Mouse (Mus musculus): ENCODE results near the gene Vwa8.

Gene Vwa8

DNA sequence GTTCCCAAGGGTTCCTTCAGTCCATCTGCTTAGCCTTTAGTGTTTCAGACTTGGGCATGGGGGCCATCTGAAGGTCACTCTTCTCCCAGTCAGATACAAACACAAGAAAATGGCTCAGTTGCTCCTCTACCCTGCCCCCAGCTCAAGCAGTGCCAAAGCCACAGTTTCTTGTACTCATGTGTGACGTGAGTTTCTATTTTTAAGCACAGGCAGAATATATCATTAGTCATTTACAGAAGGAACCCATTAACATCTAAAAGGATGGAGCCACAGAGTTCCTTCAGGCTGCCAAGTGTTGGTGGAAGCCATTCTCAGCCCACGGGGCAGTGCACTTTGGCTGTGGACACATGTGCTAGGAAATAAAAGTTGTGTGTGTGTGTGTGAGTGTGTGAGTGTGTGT is 240.6 kb downstream of the Vwa8 start:
- DNase-seq (ENCODE audit: low spot score): peak; percentile 28

DNA sequence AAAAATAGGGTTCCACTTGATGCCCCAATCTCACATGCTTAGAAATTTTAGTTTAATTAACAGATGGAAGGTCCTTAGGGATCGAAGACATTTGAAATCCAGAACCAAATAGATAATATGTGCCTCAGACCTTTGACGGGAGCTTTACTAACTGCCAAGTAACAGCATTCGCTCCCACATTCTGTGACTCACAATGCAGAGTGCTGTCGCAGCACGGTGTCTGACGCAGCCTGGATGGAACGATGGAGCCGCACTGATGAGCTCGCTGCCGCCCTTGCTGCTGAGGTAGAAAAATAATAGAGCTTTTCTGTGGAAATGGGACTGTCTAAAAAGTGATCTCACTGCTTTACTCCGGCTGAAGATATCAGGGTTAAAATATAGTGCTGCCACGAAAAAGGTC is 248.3 kb downstream of the Vwa8 start:
- no peak for DNase-seq (ENCODE audit: low spot score)

DNA sequence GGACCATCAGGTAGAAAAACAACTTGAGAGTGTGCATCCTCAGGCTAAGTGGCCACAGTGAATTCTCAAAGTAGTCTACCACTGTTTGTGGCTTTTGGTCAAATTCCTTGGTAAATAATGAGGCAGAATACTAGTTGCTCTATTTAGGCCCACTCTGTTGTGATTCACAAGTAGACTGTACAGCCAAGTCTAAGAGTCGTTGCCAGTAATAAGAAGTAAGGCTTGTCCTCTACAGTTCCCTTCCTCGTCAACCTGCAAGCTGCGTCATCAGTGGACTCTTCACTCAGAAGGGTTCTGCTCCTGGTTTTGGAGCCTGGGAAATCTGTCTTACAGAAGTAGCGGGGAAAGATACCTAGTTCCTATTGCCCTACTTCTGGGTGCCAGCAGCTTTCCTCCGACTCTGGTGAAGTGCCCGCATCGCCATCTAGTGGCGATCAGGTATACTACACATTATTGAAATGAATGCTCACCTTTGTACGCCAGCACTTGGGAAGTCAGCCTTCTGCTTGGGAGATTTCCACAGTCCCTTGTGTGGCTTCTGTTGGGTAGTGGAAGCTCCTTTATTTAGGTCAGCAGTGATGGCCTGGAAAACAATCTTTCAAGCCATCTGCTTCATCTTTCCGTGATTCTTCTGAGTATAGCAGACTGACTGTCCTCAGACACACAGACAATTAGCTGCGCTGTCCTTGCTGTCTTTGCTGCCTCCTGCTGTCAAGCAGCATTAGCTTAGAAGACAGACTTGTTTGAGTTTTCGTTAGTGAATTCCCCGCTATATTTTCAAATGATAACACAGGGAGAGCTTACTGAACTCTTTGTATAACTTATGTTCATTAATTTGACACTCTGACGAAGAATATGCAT is 258.0 kb downstream of the Vwa8 start:
- peak; percentile 29 for DNase-seq (ENCODE audit: low spot score)

- no peak for DNase-seq (ENCODE audit: low spot score)
These were observed 260.5 kb downstream of the Vwa8 start for GRCm38 (mm10) chr14:79109375-79109774.

DNA sequence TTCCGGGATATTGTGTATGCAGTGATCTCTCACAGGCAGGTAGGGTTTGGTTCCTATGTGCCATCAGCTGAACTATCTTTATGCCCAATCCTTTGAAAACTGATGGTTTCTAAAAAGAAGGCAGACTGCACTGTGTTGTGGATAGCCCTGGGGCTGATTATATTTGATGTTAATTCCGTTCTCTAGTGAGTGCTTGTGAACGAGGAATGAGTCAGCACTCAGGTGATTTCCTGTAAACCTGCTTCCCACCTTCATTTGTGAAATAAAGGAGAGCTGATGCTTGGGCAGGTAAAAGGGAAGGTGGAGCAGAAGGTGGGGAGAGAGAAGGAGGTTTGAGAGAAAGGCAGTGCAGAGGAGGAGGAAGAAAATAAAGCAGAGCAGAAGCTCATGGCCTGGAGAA is 261.2 kb downstream of the Vwa8 start:
- DNase-seq (ENCODE audit: low spot score): no peak

DNA sequence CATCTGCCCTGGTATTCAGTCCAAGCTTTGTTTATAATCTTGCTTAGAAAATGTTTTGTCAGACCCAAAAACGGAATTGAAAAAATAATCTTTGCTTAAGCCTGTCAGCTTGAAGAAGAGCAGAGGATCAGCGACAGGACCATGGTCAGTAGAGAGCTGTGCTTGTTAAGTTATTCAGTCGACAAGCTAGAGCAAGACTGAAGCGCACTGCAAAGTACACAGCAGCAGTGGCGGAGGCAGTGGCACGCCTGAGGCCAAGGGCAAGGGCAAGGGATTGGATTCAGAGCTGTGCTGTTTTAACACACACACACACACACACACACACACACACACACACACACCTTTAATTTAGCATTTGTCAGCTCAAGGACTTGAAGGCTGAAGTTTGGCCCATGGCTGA is 263.2 kb downstream of the Vwa8 start:
- DNase-seq (ENCODE audit: low spot score): no peak

DNA sequence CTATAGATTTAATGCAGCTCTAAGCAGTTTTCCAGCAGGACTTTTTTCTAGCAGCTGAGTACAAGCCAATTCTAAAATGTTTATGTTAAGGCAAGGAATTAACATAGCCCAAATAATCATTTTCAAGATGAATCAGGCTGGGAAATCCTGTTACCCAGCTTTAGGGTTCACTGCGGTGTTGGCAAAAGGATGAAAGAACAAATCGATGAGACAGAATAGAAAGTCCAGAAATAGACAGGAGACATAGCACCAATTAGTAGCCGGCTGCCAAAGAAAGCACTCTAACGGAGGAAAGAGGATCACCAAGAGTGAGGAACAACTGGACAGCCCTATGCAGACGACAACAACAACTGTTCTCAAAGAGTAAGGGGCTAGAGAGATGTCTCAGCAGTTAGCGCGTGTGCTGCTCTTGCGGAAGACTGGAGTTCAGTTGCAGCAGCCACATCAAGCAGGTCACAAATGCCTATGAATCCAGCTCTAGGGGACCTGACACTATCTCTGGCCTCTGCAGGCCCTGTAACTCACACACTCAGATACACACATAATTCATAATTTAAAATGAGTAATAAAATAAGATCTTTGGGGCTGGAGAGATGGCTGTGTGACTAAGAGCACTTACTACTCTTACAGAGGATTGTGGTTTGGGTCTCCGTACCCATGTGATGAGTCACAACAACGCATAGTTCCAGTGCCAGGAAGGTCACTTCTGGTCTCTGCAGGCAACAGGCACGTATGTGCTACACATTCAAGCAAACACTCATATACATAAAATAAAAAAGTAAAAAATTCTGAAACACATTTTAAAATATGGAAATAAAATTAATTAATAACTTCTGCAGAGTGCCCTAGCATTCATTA is 265.9 kb downstream of the Vwa8 start:
- DNase-seq (ENCODE audit: low spot score): no peak

- no peak for DNase-seq (ENCODE audit: low spot score)
These were observed 269.6 kb downstream of the Vwa8 start for GRCm38 (mm10) chr14:79118457-79118856.

GRCm38 (mm10) chr14:79119354-79119753 is 270.5 kb downstream of the Vwa8 start:
- DNase-seq (ENCODE audit: low spot score): no peak

- no peak for DNase-seq (ENCODE audit: low spot score)
These were observed 271.8 kb downstream of the Vwa8 start for GRCm38 (mm10) chr14:79120681-79121080.

DNA sequence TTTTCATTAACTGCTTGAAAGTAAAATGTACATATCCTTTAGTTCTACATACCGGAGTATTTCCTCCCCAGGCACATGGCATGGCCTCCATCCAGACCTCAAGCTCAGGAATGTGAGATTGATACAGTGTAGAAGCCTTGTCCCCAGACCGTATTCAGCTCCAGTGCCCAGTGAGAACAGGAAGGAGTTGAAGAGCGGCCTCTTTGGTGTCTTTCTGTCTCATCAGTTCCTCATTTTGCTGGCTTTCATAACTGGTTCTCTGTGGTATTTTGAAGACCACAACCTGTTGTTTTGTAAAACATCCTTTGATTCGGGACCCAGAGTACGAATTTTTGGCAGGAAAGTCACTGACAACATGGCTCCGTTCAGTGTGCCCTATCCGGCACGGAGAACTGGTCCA is 274.6 kb downstream of the Vwa8 start:
- DNase-seq (ENCODE audit: low spot score): no peak

DNA sequence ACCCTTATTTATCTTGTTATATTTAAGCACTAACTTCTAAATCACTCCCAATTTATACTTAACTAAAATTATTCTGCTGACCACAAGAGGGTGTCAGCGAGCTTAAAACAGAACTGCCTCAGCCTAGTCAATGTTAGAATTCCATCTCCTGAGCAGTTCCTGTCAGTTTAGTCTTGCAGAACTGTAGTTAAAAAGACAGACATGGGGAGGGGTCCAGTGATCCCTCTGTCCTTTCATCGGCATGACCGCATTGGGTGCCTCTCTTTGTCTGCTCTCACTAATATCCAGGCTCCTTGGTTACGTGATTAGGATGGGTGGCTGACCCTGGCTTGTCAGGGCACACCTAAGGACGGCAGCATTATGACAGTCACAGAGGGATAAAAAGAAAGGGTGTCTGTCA is 275.8 kb downstream of the Vwa8 start:
- no peak for DNase-seq (ENCODE audit: low spot score)

GRCm38 (mm10) chr14:79126176-79126575 is 277.3 kb downstream of the Vwa8 start:
- DNase-seq (ENCODE audit: low spot score): no peak

DNA sequence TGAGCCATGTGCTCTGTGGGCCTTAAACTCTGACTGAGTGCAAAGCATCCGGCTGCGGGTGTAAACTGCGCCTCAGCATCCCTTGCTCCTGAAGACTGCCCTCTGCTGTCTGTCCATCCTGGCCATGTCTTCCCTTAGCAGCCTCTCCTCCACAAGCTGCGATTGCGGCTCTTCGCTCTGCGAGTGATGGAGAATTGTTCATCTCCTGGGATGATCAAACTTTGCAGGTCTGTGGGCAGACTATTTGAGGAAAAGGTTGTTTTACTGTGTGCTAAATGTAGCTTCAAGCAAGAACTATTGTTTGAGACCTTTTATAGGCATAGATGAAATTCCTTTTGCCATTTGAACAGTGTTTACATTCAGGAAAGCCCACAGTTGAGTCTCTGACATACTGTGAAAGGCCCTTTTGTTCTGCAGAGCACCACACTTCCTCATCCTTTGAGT is 286.1 kb downstream of the Vwa8 start:
- DNase-seq (ENCODE audit: low spot score): no peak

DNA sequence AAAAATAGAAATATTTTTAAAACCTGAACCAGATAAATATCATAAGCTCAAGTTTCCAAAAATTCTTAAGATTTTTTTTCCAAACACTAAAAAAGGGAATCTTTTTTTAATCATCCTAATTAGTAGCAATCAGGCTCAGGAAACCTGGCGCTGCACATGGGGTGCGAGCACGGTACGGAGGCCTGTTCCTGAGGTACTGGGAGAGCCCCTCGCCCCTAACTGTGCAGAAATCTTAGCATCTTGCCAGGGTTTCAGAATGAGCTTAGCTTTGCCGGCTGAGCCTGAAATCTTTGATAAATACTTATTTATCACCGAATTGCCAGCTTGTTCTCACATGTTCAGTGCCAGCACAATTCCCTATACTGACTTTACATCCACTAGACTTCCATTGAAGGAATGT is 286.6 kb downstream of the Vwa8 start:
- no peak for DNase-seq (ENCODE audit: low spot score)

- no peak for DNase-seq (ENCODE audit: low spot score)
These were observed 287.7 kb downstream of the Vwa8 start for GRCm38 (mm10) chr14:79136585-79136984.

DNA sequence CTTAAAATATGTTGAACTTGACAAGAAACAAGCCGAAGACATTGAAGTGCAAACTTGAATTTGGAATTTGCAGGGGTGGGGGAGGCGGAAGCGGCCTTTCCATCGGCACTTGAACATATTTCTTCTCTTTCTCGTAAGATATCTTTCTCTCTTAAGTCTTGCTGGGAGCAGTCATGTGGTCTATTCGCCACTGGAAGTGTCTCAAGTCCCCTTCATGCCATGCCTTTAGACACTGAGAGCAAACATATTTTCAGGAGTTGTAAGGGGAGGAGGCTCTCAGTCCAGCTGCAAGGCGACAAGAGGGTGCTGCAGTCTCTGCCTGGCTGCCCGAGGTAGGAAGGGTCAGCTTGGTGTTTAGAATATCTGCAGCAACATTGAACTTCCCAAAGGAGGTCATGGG is 288.2 kb downstream of the Vwa8 start:
- no peak for DNase-seq (ENCODE audit: low spot score)

GRCm38 (mm10) chr14:79139096-79139651 is 290.3 kb downstream of the Vwa8 start:
- no peak for DNase-seq (ENCODE audit: low spot score)

DNA sequence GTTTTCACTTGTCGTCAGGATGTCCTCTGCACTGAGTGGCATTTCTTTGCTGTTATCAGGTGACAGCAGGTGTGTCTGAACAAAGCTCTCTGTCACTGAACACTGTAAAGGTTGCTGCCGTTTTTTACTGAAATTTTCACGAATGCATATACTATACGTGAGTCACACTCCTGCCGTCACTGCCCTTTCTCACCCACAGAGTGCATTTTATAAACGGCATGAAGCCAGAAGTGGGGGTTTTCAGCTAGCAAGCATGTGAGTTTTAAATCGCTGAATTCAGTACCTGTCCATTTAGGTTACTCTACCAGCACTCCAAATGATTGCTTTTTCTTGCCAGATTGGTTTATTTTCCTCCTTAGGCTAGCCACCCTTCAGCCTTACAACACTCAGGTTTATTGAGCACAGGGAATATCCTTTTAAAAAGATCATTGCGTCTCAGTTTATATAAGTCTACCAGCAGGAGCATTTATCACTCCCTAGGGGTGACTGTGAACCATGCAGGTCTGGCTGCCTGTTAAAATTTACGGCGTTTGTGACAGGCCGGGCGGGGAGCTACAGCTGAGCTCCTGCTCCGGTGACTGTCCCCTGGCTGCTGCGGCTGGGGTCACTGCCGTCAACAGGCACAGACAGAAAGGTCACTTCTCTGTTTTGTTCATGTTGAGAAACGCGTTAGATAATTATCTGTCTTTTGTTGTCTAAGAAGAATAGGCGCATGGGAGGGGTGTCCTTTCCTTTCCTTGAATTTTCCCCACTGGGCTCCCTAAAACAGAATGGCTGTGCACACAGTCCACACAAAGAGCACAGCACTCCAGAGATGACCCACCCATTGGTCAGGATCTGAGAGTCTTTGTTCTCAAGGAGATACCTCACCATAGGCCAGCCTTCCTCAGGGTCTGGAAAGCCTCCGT is 291.3 kb downstream of the Vwa8 start:
- no peak for DNase-seq (ENCODE audit: low spot score)

GRCm38 (mm10) chr14:79140826-79141219 is 292.0 kb downstream of the Vwa8 start:
- no peak for DNase-seq (ENCODE audit: low spot score)

DNA sequence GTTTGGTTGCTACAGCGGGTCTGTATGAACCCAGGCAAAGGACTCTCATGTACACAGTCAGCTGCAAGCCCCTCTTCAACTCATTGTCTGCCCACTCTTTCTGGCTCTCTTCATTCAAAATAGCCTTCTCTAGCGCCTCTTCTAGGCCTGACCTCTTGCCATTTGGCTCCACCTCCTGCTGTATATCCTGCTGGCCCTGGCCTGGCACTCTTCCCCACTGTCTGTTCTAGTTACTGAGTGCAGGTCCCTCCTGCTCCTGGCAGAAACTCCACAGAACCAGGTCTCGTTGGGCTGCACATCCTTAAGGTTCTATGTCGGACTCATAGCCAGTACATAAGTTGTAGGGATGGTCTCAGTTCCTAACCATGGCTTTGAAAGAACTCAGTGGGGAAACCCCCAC is 293.5 kb downstream of the Vwa8 start:
- no peak for DNase-seq (ENCODE audit: low spot score)

- no peak for DNase-seq (ENCODE audit: low spot score)
These were observed 294.8 kb downstream of the Vwa8 start for GRCm38 (mm10) chr14:79143696-79144095.

All from ovary, adult 18-20 months (tissue).